Mouse (Mus musculus) spleen, adult 12 weeks (tissue): ENCODE measurements around the gene Agps.
A peak's percentile ranks its signal among the peaks of the same experiment; 100 is the strongest.

Source experiments
- DNase-seq: peaks from one replicate; pipeline ENCODE4 v3.0.0; 2022; ENCODE audit warnings: low spot score

Agps gene

DNA sequence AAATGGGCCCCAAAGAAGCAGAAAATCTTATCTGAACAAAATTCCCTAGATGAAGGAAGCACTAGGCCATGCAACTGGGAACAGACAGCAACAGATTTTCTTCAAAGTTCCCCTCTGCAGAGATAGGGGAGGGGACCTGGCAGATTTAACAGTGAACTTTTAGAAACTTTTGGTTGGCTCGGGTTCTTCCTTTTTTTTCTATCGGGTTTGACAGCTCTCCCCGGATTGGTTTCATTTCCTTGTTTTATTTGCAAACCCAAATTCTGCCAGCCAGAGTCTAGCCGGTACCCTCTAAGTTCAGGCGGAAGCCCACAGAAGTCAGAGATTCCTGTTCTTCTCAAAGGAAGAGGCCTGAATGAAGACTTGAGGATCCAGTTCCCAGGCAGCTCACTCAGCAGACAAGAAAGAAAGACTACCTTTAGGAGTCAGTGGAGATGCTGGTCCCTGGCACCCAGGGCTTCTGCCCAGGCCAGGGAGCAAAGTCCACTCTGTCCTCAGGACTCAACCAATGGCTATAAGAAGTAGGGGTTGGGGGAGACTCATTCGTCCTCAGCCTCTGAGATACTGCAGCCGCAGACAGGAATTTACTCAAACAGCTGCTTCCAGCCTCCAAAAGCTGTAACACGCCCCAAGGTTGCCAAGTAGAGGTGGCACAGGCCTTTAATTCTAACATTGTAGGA lies 2.9 kb upstream of the Agps start:
- DNase-seq = no peak

DNA sequence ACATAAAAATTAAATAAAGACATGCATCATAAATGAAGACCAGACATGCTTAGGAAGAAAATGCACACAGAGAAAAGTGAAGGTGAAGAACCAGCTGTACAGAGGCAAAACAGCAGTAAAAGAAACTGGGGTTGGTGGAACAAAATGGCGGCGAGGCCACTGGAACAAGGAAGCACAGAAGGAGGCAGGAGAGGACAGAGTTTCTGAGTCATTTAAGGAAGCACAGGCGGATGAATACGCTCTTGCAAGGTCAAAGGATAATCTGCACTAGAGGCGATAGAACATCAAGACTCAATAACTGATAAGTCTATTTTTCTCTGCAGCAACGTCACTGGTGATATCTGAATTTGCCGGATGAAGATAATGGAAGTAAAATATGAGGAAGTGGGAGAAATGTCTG lies 1.7 kb upstream of the Agps start:
- no peak for DNase-seq

- no peak for DNase-seq
Observed at GRCm38 (mm10) chr2:75832781-75833180, 804 bp downstream of the Agps start.

GRCm38 (mm10) chr2:75834492-75834891 lies 2.5 kb downstream of the Agps start:
- no peak for DNase-seq

DNA sequence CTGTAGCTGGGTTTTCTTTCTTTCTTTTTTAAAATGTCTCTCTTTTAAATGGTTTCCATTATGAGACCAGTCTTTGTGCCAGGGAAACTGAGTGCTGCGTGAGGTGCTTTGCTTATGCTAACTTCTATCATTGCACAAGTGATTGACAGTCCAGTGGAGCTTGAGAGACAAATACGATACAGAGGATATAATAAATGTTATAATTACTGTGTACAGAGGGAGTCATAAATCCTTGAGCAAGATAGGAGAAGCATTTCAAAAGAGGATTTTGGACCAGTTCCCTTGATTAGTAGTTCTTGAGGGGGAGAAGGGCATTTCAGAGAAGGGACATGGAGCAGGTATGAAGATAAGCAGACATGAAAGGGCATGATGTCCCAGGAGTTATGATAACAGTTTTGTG lies 10.3 kb downstream of the Agps start:
- DNase-seq = no peak

- no peak for DNase-seq
Observed at GRCm38 (mm10) chr2:75847708-75848107, 15.7 kb downstream of the Agps start.

- no peak for DNase-seq
Observed at GRCm38 (mm10) chr2:75852483-75852882, 20.5 kb downstream of the Agps start.

DNA sequence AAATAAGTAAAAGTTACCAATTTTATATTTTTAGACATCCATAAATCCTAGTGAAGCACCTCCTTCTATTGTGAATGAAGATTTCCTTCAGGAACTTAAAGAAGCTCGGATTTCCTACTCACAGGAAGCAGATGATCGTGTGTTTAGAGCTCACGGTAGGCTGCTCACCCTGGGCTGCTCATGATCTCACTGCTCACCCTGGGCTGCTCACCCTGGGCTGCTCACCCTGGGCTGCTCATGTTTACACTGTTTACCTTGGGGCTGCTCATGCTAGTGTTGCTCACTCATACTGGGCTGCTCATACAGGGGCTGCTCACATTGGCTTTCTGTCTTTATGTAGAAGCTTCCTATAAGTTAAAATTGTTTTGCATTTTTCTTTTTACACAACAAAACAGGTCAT lies 22.2 kb downstream of the Agps start:
- DNase-seq = no peak

DNA sequence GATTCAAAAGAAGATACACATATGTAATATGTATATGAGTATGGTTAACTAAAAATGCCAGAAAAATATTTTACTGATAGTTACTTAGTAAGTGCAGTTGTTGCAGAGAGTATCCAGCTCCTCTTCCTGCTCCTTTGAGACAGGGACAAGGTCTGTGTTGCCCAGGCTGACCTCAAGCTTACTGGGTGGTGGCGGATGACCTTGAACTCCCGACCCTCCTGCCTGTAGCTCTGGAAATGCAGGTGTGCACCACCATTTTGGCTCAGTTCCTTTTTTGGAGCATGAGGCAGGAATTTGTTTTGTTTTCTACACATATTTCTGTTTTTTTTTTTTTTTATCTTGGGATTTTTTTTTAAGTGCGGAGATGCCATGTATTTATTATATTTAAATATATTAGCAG lies 29.1 kb downstream of the Agps start:
- DNase-seq = no peak

- DNase-seq = no peak
Observed at GRCm38 (mm10) chr2:75869604-75870003, 37.6 kb downstream of the Agps start.

- DNase-seq = no peak
Observed at GRCm38 (mm10) chr2:75874008-75874559, 42.1 kb downstream of the Agps start.

DNA sequence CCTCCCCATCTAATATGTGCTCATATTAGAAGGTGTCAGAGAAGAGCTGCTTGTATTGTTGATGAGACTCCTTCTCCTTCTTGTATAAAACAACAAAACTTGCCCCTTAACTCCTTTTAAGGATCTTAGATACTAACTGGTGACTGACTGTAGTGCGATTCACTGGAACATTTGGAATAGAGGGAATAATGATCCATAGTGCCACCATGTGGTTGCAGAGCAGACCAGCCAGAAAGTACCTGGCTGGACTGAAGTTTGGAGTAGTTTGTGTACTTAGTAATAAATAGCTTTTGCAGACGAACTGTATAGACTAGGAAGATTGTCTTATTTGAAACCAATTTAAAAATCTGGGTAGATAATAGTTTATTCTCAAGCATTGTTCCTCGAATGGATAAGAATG lies 47.8 kb downstream of the Agps start:
- DNase-seq = no peak

GRCm38 (mm10) chr2:75883543-75883942 lies 51.6 kb downstream of the Agps start:
- peak; percentile 28 for DNase-seq

DNA sequence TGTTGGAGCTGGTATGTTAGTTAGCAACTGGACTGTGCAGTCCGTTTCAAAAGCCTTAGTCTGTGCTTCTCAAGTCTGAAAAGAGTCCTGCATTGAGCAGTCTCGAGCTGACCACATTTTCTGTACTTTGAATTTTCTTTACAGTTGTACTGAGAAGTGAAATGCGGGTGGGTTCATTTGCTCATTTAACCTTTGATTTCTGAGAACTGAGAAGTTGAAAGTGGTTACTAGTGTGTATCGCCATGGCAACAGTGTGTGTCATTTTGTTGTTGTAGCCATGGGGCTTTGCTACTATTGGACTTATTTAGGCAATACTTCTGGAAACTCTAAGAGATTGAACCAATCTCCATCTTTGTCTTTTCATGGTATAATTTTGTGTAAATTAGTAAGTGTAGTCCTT lies 60.0 kb downstream of the Agps start:
- no peak for DNase-seq

DNA sequence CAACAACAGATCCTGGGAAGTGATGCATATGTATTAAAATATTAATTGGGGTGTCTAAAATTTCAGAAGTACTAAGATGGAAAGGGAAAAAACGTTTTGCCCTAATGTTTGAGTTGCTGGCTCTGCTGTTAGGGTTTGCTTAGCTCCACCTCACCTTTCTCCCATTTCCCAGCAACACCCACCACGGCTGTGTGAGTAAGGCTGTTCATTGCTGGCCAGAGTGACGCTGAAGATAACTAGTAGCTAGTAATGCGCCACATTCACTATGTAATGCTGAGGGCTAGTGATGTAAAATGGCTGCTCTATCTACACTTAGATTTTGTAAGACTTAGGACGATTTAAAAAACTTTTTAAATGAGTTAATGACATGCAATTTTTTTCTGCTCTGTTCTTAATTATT lies 63.7 kb downstream of the Agps start:
- DNase-seq = no peak

- DNase-seq = no peak
Observed at GRCm38 (mm10) chr2:75900281-75900680, 68.3 kb downstream of the Agps start.

GRCm38 (mm10) chr2:75901869-75902268 lies 69.9 kb downstream of the Agps start:
- no peak for DNase-seq

DNA sequence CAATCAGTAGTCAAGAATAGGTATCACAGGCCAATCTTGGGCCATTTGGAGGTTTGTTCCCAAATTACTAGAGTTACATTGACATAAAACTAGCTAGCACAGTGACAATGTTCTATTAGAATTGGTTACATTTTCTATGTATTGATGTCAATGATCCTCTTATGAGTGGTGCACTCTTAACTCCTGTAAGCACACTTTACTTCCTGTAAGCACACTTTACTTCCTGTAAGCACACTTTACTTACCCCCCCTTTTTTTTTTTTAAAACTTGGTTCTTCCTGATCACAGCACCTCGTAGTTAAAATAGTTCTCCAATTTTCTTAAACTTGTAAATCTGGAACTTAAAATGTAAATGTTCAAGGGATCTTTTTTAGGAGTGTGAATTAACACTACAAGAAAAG lies 75.2 kb downstream of the Agps start:
- DNase-seq = no peak

GRCm38 (mm10) chr2:75915040-75915439 lies 83.1 kb downstream of the Agps start:
- DNase-seq = no peak

DNA sequence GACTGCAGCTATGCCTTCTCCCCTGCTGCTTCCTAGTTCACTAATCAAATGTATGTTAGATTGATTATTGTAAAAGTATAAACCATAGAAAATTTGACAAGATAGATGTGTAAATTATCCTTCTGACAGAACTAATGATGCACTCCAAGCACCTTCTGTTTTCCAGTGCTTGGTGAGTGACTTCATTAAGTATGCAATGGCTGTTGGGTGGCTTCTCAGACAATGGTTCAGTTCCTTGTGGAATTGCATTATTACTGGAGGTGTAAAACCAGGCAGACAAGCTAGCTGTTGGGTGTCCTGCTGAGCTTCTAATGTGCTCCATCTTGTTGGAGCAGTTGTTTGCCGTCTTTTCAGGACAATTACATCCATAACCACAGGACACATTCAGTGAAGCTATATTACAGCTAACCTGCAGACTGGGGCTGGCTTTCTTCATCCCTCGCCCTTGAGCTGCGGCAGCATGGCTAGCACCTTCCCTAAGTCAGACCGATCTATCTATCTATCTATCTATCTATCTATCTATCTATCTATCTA lies 91.9 kb downstream of the Agps start:
- DNase-seq = no peak

DNA sequence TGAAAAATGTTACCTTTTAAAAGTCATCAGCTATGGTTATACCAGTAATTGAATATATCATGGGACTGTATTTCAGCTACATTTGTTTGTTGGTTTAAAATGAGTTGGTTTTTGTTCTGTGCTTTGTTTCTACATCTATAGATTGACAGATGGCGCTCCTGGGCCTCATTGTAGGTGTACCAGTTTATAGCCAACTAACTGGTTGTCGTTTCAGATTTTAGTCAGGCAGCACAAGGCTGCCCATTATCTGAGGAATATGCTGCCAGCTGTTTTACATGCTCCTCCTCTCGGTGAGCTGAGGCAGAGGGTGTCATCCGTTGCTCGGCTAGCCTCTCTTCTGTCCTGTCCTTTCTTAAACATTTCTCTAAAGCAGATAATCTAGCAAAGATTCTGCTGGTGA lies 94.1 kb downstream of the Agps start:
- DNase-seq = no peak

DNA sequence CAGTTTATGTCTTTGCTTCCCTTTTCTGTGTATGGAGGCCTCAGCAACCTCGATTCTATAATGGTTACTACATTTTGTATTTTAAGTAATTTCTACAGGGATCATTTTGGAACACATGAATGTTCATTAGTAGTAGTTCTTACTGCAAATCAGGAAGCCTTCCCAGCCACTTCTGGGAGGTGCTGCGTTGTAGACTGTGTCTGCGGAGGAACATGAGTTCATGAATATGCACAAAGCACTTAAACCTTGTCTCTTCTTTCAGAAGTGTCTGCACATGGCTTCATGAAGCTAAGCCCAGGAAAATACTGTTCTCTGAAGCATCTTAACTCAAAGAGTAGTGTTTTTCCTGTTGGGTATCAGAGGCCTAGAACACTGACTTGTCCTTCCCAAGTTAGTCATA lies 96.0 kb downstream of the Agps start:
- DNase-seq = no peak

- no peak for DNase-seq
Observed at GRCm38 (mm10) chr2:75929141-75929540, 97.2 kb downstream of the Agps start.

DNA sequence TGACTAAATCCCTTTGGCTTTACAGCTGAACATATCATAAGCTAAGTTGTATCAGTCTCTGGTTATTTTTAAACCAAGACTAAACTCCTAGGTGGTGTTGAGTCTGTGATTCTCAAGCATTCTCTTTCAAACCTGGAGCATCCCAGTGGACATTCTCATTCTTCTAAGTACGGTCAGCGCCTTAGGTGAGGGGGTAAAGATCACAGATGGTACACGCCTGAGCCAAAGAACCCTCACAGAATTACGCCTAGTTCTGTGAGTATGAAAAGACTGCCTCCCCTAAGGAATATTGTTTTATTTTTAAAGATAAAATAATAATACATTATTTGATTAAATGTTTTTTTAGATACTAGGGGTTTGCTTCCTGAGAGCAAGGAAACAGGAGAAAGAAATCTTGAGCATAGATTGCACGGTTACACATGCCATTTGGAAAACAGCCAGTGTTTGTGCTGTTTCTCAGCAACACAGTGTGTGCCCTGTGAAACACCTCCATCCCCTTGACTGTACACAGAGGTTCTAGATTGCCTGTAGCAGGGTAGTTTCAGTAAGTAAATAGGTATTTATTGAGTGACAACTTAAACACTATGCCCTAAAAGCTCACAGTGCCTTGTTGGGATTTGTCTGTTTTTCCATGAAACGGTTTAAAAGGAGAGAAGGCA lies 97.9 kb downstream of the Agps start:
- no peak for DNase-seq
